Mouse (Mus musculus) MEL-GATA-1-ER (cell line): ENCODE results near the gene Uhrf1.
A peak's percentile ranks its signal among the peaks of the same experiment; 100 is the strongest.

Experiments
- DNase-seq: peaks from one replicate; pipeline ENCODE4 v3.0.0-alpha.2; 2012; ENCODE audit warnings: low read depth; ENCODE audit errors: extremely low read depth

The Uhrf1 gene

GRCm38 (mm10) chr17:56298238-56298637 lies 4.9 kb upstream of the Uhrf1 start:
- DNase-seq = no peak

GRCm38 (mm10) chr17:56300186-56300585 lies 2.9 kb upstream of the Uhrf1 start, which contains the start of gene Arrdc5:
Arrdc5 (minus strand) TSS chr17:56300286.
- no peak for DNase-seq

GRCm38 (mm10) chr17:56302363-56302996 lies 641 bp upstream of the Uhrf1 start:
- DNase-seq = no peak

DNA sequence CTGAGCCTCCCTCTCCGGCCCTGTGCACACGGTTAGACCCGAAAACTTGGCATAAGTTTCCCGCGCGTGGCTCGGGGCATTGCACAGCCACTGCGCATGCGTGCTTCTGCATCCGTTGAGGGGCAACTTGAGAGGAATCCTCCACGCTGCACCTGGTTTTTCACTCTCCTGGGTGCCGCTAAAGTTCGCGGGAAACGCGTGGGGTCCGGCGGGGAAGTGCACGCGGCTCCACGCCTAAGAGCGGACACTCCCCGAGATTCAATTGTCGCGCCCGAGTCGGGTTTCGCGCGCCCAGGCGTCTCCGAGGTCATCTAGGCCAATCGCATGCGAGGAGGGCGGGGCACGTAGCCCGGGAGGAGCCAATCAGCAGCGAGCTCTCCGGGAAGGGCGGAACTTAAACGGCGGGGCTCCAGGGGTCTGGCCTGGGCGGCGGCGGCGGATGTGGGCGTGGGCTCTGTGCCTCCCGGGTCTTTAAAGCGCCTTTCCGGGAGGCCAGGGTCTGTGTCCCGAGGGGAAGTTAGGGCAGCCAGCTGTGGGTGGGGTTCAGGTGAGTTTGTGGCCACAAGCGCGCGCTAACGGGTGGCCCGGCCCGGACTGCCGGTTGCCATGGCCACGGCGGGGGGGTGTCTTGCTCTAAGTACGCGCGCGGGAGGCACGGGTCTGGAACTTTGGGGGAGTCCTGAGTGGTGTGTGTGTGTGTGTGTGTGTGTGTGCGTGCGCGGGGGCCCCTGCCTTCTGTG lies 896 bp downstream of the Uhrf1 start:
- DNase-seq = peak; percentile 88

DNA sequence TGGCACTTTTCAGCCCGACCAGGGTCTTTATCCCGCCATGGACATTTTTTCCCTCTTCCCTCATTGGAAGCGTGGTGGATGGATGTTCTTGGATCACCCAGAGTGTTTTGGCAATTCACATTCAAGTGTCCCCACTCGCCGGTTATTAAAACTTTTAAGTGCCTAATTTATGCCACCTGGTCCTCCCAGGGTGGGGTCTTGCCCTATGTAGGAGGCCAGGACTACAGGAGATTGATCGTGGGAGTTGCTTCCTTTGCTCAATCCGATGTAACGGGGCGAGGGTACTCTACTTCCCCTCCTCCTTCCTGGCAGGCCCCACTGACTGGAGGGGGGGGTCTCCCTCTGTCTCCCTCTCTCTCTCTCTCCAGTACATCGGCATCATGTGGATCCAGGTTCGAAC lies 1.6 kb downstream of the Uhrf1 start:
- DNase-seq = no peak

DNA sequence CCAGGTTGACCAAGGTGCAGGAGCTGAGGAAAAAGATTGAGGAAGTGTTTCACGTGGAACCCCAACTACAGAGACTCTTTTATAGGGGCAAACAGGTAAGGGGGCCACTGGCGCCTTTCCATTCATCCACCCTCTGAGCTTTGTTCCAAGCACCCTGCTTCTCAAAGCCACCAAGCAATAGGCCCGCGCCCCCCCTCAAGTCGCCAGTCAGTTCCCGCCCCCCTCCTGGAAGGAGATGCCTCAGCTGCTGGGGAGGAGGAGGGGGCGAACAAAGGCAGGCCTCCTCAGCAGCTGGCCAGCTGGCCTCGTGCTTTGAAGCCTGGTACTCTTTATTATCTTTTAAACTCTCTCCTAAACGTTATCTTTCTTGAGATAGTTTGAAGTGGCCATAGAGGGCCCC lies 2.0 kb downstream of the Uhrf1 start:
- no peak for DNase-seq

DNA sequence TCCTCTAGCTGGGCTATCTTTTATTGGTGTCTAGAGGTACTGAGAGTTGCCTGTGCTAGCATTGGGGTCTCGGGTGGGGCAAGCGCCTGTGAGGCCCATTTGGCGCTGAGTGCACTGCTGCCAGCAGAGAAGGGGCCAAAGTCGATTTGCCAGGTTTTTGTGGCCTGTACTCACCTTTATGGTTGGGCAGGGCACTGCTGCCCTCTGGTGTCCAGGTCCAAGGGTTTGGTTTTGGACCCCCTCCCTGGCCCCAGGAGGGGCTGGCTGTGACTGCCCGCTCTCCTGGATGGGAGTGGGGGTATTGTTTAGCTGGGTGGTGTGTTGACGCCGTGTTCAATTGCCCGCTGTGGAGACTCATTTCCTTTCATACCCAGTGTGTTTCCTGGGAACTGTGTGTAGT lies 2.7 kb downstream of the Uhrf1 start:
- DNase-seq = no peak

- DNase-seq = no peak
Observed at GRCm38 (mm10) chr17:56308088-56308487, 5.0 kb downstream of the Uhrf1 start.

GRCm38 (mm10) chr17:56309191-56309945 lies 6.2 kb downstream of the Uhrf1 start:
- DNase-seq = no peak

- DNase-seq = no peak
Observed at GRCm38 (mm10) chr17:56324419-56324818, 21.3 kb downstream of the Uhrf1 start.

DNA sequence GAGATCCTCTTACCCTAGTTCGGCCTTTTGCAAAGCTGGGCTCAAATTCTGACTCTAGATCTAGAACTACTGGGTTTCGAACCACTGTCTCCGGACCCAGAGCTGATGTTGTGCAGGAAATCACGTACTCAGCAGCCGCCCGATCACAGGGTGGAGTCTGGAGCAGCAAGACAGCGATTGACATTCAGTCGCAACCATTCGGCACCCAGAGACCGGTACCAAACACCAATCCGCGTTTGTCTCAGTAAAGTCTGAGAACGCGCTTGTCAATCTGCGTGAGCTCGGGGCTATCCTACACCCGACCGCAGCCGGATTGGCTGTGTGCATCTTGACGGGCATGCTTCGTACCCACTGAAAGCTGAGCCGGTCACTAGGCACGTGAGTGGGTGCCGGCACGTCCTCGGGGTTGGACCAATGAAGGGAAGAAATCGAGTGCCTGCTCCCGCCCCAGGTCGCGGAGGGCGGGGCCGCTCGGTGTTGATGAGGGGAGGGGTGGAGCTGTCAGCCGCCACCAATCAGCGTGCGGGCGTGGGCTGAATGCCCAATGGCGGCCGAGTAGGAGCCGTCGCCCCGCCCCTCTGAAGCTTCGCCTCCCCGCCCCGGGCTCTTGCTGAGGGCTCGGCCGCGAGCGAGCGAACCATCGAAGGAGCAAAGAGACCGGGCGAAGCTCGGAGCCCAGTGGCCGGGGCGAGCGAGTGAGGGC lies 22.5 kb downstream of the Uhrf1 start, which contains the start of gene Kdm4b:
Gene Kdm4b (plus strand): TSS at position 613 of the 703 bp plus-strand sequence.
- DNase-seq = peak; percentile 99

GRCm38 (mm10) chr17:56326153-56327147 lies 23.3 kb downstream of the Uhrf1 start:
- no peak for DNase-seq

GRCm38 (mm10) chr17:56329267-56329666 lies 26.1 kb downstream of the Uhrf1 start:
- DNase-seq = no peak

- no peak for DNase-seq
Observed at GRCm38 (mm10) chr17:56330345-56330744, 27.2 kb downstream of the Uhrf1 start.

GRCm38 (mm10) chr17:56331256-56331655 lies 28.1 kb downstream of the Uhrf1 start:
- DNase-seq = no peak

DNA sequence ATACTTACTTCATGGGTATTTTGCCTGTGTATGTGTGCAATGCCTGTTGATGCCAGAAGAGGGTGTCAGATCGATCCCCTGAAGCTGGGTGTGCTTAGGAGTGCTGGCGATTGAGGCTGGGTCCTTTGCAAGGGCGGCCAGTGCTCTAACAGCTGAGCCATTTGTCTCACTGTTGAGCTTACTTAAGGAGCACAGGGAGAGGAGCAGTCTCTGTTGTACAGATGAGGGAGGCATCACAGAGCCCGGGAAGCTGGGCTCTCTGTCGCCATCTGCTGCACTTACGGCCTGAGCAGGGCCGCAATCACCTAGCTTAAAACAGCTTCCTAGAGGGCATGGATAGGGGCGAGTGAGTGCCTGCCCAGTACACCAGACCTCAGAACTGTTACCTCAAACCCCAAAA lies 29.9 kb downstream of the Uhrf1 start:
- DNase-seq = no peak

DNA sequence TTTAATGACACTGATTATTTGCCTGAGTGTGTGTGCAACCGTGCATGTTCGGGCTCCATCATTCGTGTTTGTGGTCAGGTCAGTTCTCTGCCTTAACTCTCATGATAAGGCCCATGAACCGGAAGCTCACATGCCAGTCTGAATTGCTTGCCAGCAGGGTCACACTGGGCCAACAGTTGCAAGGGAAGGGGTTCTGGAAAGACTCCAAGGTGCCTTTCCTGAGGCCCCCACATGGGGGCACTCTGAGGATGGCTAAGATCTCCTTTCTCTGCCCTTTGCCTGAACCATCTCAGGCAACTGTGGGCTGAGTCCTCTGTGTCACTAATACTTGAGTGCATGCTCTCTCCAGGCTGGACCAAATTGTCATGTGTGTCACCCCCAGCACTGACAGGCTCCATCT lies 34.1 kb downstream of the Uhrf1 start:
- DNase-seq = peak; percentile 36

GRCm38 (mm10) chr17:56337791-56338190 lies 34.7 kb downstream of the Uhrf1 start:
- peak; percentile 76 for DNase-seq

DNA sequence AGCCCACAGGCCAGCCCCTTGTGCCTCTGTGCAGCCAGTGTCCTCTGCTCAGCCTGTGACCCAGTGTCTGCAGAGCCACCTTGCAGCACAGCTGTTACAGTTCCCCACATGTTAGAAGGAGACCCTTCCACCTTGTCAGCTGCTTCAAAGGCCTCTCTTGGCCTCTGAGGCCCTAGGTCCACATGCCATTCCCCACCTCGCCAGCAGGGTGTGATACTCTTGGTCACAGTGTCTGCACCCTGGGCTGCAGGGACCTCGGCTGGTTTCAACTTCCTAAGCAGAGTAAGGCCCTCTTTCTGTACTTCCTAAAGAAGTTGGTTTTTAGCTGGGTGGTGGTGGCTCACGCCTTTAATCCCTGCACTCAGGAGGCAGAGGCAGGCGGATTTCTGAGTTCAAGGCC lies 35.8 kb downstream of the Uhrf1 start:
- DNase-seq = peak; percentile 24

GRCm38 (mm10) chr17:56340717-56341116 lies 37.6 kb downstream of the Uhrf1 start:
- DNase-seq = no peak
